Mouse (Mus musculus) left cerebral cortex, postnatal 36 days (tissue): ENCODE measurements around the gene Rsg1. TPM values are rescaled to one million over a fixed set of nuclear protein-coding genes. Genes with fewer than 3 reads are reported as not detected.

Experiments used
- DNase-seq, 2 experiments: peaks; one replicate each; pipeline ENCODE4 v3.0.0; 2021 to 2022; ENCODE audit warnings: low spot score in 2 of 2, mixed read lengths in 1 of 2
- intact Hi-C: fragments of 180-260 bp; cut with DNase I; formaldehyde crosslinking; loops from one replicate; pipeline ENCODE4 v1.15.1; 2025
- total RNA-seq, 2 experiments: library from RNA; stranded (reverse); gene quantifications; 2 replicates each; pipeline ENCODE4 v1.2.3; 2021

Gene Rsg1
- total RNA-seq, 2 experiments from 2014 or later = 3.2 to 3.3 TPM

- no peak for DNase-seq
- intact Hi-C loops = loop anchor here (10.0 kb wide), 1 partner anchor 100 kb away; the partner anchor contains the start of gene Fbxo42
These were observed 30.6 kb downstream of the Rsg1 start for GRCm38 (mm10) chr4:141244401-141244800.

- peak; percentile 57 to 67 for DNase-seq
- intact Hi-C loops = loop anchor here (10.0 kb wide), 1 partner anchor 100 kb away; the partner anchor contains the start of gene Fbxo42
These were observed 31.2 kb downstream of the Rsg1 start for GRCm38 (mm10) chr4:141244931-141245425.

GRCm38 (mm10) chr4:141246089-141246997 is 32.6 kb downstream of the Rsg1 start:
- no peak for DNase-seq
- intact Hi-C loops = loop anchor here (10.0 kb wide), 1 partner anchor 102 kb away; the partner anchor contains the start of gene Fbxo42

GRCm38 (mm10) chr4:141246998-141247350 is 33.2 kb downstream of the Rsg1 start:
- intact Hi-C loops = loop anchor here (10.0 kb wide), 1 partner anchor 102 kb away; the partner anchor contains the start of gene Fbxo42
- no peak for DNase-seq

- intact Hi-C loops = loop anchor here (10.0 kb wide), 1 partner anchor 103 kb away; the partner anchor contains the start of gene Fbxo42
- DNase-seq = no peak
These were observed 34.2 kb downstream of the Rsg1 start for GRCm38 (mm10) chr4:141247776-141248613.

GRCm38 (mm10) chr4:141248614-141248978 is 34.8 kb downstream of the Rsg1 start:
- DNase-seq = no peak
- intact Hi-C loops = loop anchor here (10.0 kb wide), 1 partner anchor 104 kb away; the partner anchor contains the start of gene Fbxo42

GRCm38 (mm10) chr4:141249383-141249782 is 35.6 kb downstream of the Rsg1 start:
- DNase-seq = no peak
- intact Hi-C loops = loop anchor here (10.0 kb wide), 1 partner anchor 105 kb away; the partner anchor contains the start of gene Fbxo42

GRCm38 (mm10) chr4:141251071-141251470 is 37.3 kb downstream of the Rsg1 start:
- intact Hi-C loops = no loop called here
- no peak for DNase-seq

- no peak for DNase-seq
- intact Hi-C loops = no loop called here
These were observed 38.9 kb downstream of the Rsg1 start for GRCm38 (mm10) chr4:141252641-141253040.

GRCm38 (mm10) chr4:141254234-141254633 is 40.5 kb downstream of the Rsg1 start:
- intact Hi-C loops = no loop called here
- DNase-seq = no peak

GRCm38 (mm10) chr4:141257440-141257839 is 43.7 kb downstream of the Rsg1 start:
- DNase-seq = no peak
- intact Hi-C loops = no loop called here

GRCm38 (mm10) chr4:141259413-141259812 is 45.7 kb downstream of the Rsg1 start:
- intact Hi-C loops = no loop called here
- no peak for DNase-seq

GRCm38 (mm10) chr4:141260007-141260723 is 46.4 kb downstream of the Rsg1 start:
- intact Hi-C loops = no loop called here
- no peak for DNase-seq

GRCm38 (mm10) chr4:141262906-141263637 is 49.3 kb downstream of the Rsg1 start:
- no peak for DNase-seq
- intact Hi-C loops = no loop called here

- DNase-seq = no peak
- intact Hi-C loops = loop anchor here (5.0 kb wide), 2 partner anchors 64 to 124 kb away; no protein-coding TSS in a partner anchor
These were observed 52.4 kb downstream of the Rsg1 start for GRCm38 (mm10) chr4:141265979-141266637.

GRCm38 (mm10) chr4:141267250-141267649 is 53.5 kb downstream of the Rsg1 start:
- intact Hi-C loops = loop anchor here (5.0 kb wide), 2 partner anchors 65 to 125 kb away; no protein-coding TSS in a partner anchor
- DNase-seq = no peak

GRCm38 (mm10) chr4:141267837-141268236 is 54.1 kb downstream of the Rsg1 start:
- DNase-seq = peak; percentile 63 to 69
- intact Hi-C loops = loop anchor here (5.0 kb wide), 2 partner anchors 66 to 126 kb away; no protein-coding TSS in a partner anchor

GRCm38 (mm10) chr4:141268350-141268749 is 54.6 kb downstream of the Rsg1 start:
- no peak for DNase-seq
- intact Hi-C loops = loop anchor here (5.0 kb wide), 2 partner anchors 66 to 126 kb away; no protein-coding TSS in a partner anchor
